8 mouse cellular contexts compared by ENCODE assay signal in the genomic region with DNA sequence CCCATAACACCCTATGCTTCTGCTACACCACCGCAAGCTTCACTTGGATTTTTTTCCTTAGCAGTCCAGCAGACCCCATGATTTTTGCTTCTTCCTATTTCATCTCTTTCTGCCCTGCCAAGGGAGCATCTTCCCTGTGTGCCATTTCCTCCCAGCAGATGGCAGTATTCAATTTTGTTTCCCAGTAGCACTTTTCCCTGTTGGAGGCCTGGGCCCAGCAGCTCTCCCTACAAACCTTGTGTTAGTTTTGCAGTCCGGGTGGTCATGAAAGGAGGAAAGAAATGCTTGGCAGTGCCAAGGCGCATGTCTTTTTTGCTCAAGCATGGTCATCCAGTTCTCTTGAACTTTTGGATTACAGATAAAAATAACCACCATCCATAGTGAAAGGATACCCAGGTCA.
DNase-seq lines count a peak whose midpoint lies in the region; ATAC-seq and TF ChIP-seq lines count a peak whose summit lies in the region.

No protein-coding gene starts in this region.

- TF ChIP-seq CTCF in brain, embryonic 14.5 days (IDR thresholded peaks at IDR 0.05; ENCODE audit: borderline replicate concordance, extremely low read depth, insufficient read depth, insufficient read length), result peak; percentile 52; the same call in 1 of the 2 replicates
- peak; percentile 63 for TF ChIP-seq CTCF in heart, postnatal 0 days (IDR thresholded peaks at IDR 0.05; ENCODE audit: low read depth)
- no peak for TF ChIP-seq CTCF in thymus, adult 2 months (IDR thresholded peaks at IDR 0.05; ENCODE audit: borderline replicate concordance, control insufficient read depth, extremely low read depth, insufficient read depth, low read length, poor library complexity)

- no peak for TF ChIP-seq POLR2A in brain, embryonic 14.5 days (IDR thresholded peaks at IDR 0.05; ENCODE audit: borderline replicate concordance, extremely low read depth, insufficient read depth, insufficient read length, poor library complexity, severe bottlenecking)
- no peak for TF ChIP-seq POLR2A in thymus, adult 2 months (IDR thresholded peaks at IDR 0.05; ENCODE audit: control insufficient read depth, extremely low read depth, insufficient read depth, low read length, poor library complexity)

- DNase-seq in neural tube, embryonic 10.5 days (ENCODE audit: extremely low spot score, low spot score), result peak; percentile 24
- peak; percentile 34 for DNase-seq in brain, embryonic 14.5 days (ENCODE audit: low read depth)
- DNase-seq in heart, postnatal 0 days (ENCODE audit: low spot score), result no peak
- DNase-seq in left cerebral cortex, postnatal 10 days (ENCODE audit: extremely low spot score in 1 of 2, low spot score in 2 of 2), result peak; percentile 31 to 43
- DNase-seq in ovary, postnatal 36 days (ENCODE audit: low spot score), result peak; percentile 15
- DNase-seq in thymus, adult 2 months, result no peak

- H3K9me3 ChIP-seq in neural tube, embryonic 15.5 days (replicated peaks), result no peaks in the 10 kb centered on the region
- no peaks in the 10 kb centered on the region for H3K9me3 ChIP-seq in heart, postnatal 0 days (replicated peaks; ENCODE audit: control insufficient read depth, low read length)
- H3K9me3 ChIP-seq in forebrain, embryonic 13.5 days (replicated peaks), result no peaks in the 10 kb centered on the region

- no peak for ATAC-seq in neural tube, embryonic 15.5 days (ENCODE audit: low FRiP score)
- ATAC-seq in heart, postnatal 0 days (ENCODE audit: insufficient read depth, low read depth), result no peak
- ATAC-seq in forebrain, embryonic 13.5 days, result no peak

- H3K36me3 ChIP-seq in neural tube, embryonic 15.5 days, result no peaks in the 10 kb centered on the region
- H3K36me3 ChIP-seq in heart, postnatal 0 days (replicated peaks; ENCODE audit: control insufficient read depth, insufficient read depth, low read length), result no peaks in the 10 kb centered on the region
- no peaks in the 10 kb centered on the region for H3K36me3 ChIP-seq in thymus, adult 2 months (ENCODE audit: control insufficient read depth, insufficient read depth, low read length)
- H3K36me3 ChIP-seq in forebrain, embryonic 13.5 days (ENCODE audit: poor library complexity, severe bottlenecking), result no peaks in the 10 kb centered on the region

- no peak overlapping the region for H3K9ac ChIP-seq in neural tube, embryonic 15.5 days (replicated peaks)
- no peak overlapping the region for H3K9ac ChIP-seq in heart, postnatal 0 days (replicated peaks; ENCODE audit: low read depth, low read length)
- no peak overlapping the region for H3K9ac ChIP-seq in forebrain, embryonic 13.5 days

- H3K4me3 ChIP-seq in neural tube, embryonic 15.5 days (replicated peaks), result no peak overlapping the region
- H3K4me3 ChIP-seq in heart, postnatal 0 days (ENCODE audit: low read depth, low read length), result no peak overlapping the region
- H3K4me3 ChIP-seq in thymus, adult 2 months (ENCODE audit: control insufficient read depth, insufficient read depth, low read length), result no peak overlapping the region
- no peak overlapping the region for H3K4me3 ChIP-seq in forebrain, embryonic 13.5 days

- H3K4me1 ChIP-seq in neural tube, embryonic 15.5 days, result no peaks in the 10 kb centered on the region
- no peaks in the 10 kb centered on the region for H3K4me1 ChIP-seq in heart, postnatal 0 days (ENCODE audit: control insufficient read depth, insufficient read depth)
- no peaks in the 10 kb centered on the region for H3K4me1 ChIP-seq in thymus, adult 2 months (replicated peaks; ENCODE audit: control insufficient read depth, insufficient read depth, low read length)
- H3K4me1 ChIP-seq in forebrain, embryonic 13.5 days, result no peaks in the 10 kb centered on the region

- TF ChIP-seq EP300 in heart, postnatal 0 days (IDR thresholded peaks at IDR 0.05; ENCODE audit: low read depth), result no peak

- intact Hi-C loops in left cerebral cortex, postnatal 10 days (cut with DNase I), result no loop called here

- no peak overlapping the region for H3K27ac ChIP-seq in neural tube, embryonic 15.5 days (replicated peaks)
- H3K27ac ChIP-seq in heart, postnatal 0 days (ENCODE audit: low read depth), result no peak overlapping the region
- no peak overlapping the region for H3K27ac ChIP-seq in thymus, adult 2 months (ENCODE audit: control insufficient read depth, insufficient read depth, low read length)
- no peak overlapping the region for H3K27ac ChIP-seq in forebrain, embryonic 13.5 days

- H3K27me3 ChIP-seq in neural tube, embryonic 15.5 days (replicated peaks), result no peaks in the 10 kb centered on the region
- no peaks in the 10 kb centered on the region for H3K27me3 ChIP-seq in heart, postnatal 0 days (ENCODE audit: control insufficient read depth, insufficient read depth, low read length)
- no peaks in the 10 kb centered on the region for H3K27me3 ChIP-seq in thymus, adult 2 months (ENCODE audit: control insufficient read depth, insufficient read depth, low read length)
- no peaks in the 10 kb centered on the region for H3K27me3 ChIP-seq in forebrain, embryonic 13.5 days

- no peak overlapping the region for H3K4me2 ChIP-seq in neural tube, embryonic 15.5 days
- no peak overlapping the region for H3K4me2 ChIP-seq in heart, postnatal 0 days (ENCODE audit: low read depth, low read length)
- H3K4me2 ChIP-seq in forebrain, embryonic 13.5 days, result no peak overlapping the region

- WGBS in neural tube, embryonic 15.5 days, result 77% methylated on average over 3 of the region's 3 CpGs
- WGBS in heart, postnatal 0 days, result 67% methylated on average over 3 of the region's 3 CpGs
- 87% methylated on average over 3 of the region's 3 CpGs for WGBS in thymus, adult 2 months
- WGBS in forebrain, embryonic 13.5 days, result 79% methylated on average over 3 of the region's 3 CpGs

Comparison
In these comparisons a context has a peak if more than half of its experiments do, and no peak if none do; other contexts are left out.
1. DNase-seq: peak in neural tube, embryonic 10.5 days (single experiment), brain, embryonic 14.5 days (single experiment), left cerebral cortex, postnatal 10 days (2 of 2) and ovary, postnatal 36 days (single experiment); none in heart, postnatal 0 days (single experiment) and thymus, adult 2 months (single experiment).